Mouse (Mus musculus) myocyte (in vitro differentiated cells): ENCODE data around the gene Etfrf1.

ENCODE experiments used
- MYOD1 ChIP-seq, 3 experiments: IDR thresholded peaks; one replicate each; pipeline ENCODE4 v1.6.1; 2011; ENCODE audit warnings: control low read depth in 2 of 3, low read depth in 2 of 3, mild to moderate bottlenecking in 2 of 3, moderate library complexity in 1 of 3; ENCODE audit not compliant: insufficient read length in 2 of 3, control insufficient read depth in 1 of 3
- TCF12 ChIP-seq: IDR thresholded peaks from one replicate; pipeline ENCODE4 v1.6.1; 2011; ENCODE audit warnings: mild to moderate bottlenecking, control low read depth; ENCODE audit not compliant: poor library complexity, insufficient read depth, severe bottlenecking

DNA sequence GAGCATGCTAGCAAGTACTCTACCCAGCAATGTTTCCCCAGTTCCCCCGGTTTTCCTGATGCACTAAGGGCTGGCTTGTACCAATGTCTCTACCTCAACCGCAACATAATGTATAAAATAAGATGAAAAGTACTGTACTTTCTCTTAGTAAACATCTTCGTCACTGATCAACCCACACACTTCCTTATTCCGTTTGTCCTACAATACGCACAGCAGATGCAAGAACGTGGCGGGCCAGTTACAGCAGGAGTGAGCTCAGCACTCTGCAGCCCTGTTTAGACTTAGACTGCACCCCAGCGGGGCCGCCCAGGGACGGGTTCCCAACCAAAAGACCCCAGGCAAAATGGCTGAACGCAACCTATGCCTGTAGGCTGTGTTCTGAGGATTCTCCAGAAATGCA lies 17.5 kb upstream of the Etfrf1 start:
- TF ChIP-seq MYOD1 (IDR thresholded peaks at IDR 0.05; ENCODE audit: control insufficient read depth in 1 of 3, insufficient read length in 2 of 3, low read depth in 2 of 3): no peak
- no peak for TF ChIP-seq TCF12
